Mouse (Mus musculus) left cerebral cortex, adult 8-10 months (tissue): Measurements from ENCODE around the gene Cmah. TPM values are rescaled to one million over a fixed set of nuclear protein-coding genes. Genes with fewer than 3 reads are reported as not detected.

Source experiments
- DNase-seq, 2 experiments: peaks; one replicate each; pipeline ENCODE4 v3.0.0; 2022; ENCODE audit warnings: low spot score in 2 of 2
- total RNA-seq, 4 experiments: library from RNA; stranded (reverse); gene quantifications; 2 replicates each; pipeline ENCODE4 v1.2.4; 2022

Cmah gene
- total RNA-seq, 4 experiments from 2014 or later: 0.70 to 1.3 (median 0.92) TPM

- no peak for DNase-seq
Measured at GRCm38 (mm10) chr13:24416409-24416808, 89.2 kb downstream of the Cmah start.

GRCm38 (mm10) chr13:24418024-24418423 lies 90.8 kb downstream of the Cmah start:
- DNase-seq: no peak

GRCm38 (mm10) chr13:24418814-24419213 lies 91.6 kb downstream of the Cmah start:
- DNase-seq: no peak

GRCm38 (mm10) chr13:24419560-24420250 lies 92.5 kb downstream of the Cmah start:
- no peak for DNase-seq

- no peak for DNase-seq
Measured at GRCm38 (mm10) chr13:24421987-24422386, 94.8 kb downstream of the Cmah start.

- no peak for DNase-seq
Measured at GRCm38 (mm10) chr13:24430215-24430614, 103.0 kb downstream of the Cmah start.

GRCm38 (mm10) chr13:24431593-24431992 lies 104.4 kb downstream of the Cmah start:
- no peak for DNase-seq

GRCm38 (mm10) chr13:24442272-24442671 lies 115.1 kb downstream of the Cmah start:
- DNase-seq: no peak

- DNase-seq: no peak
Measured at GRCm38 (mm10) chr13:24443763-24444347, 116.7 kb downstream of the Cmah start.

GRCm38 (mm10) chr13:24444709-24445108 lies 117.5 kb downstream of the Cmah start:
- DNase-seq: no peak

GRCm38 (mm10) chr13:24445166-24445565 lies 118.0 kb downstream of the Cmah start:
- DNase-seq: no peak

- no peak for DNase-seq
Measured at GRCm38 (mm10) chr13:24446081-24446480, 118.9 kb downstream of the Cmah start.

GRCm38 (mm10) chr13:24447043-24447442 lies 119.8 kb downstream of the Cmah start:
- DNase-seq: no peak

- DNase-seq: no peak
Measured at GRCm38 (mm10) chr13:24448578-24448977, 121.4 kb downstream of the Cmah start.

- no peak for DNase-seq
Measured at GRCm38 (mm10) chr13:24451455-24451854, 124.3 kb downstream of the Cmah start.

- no peak for DNase-seq
Measured at GRCm38 (mm10) chr13:24453737-24454136, 126.5 kb downstream of the Cmah start.

GRCm38 (mm10) chr13:24456385-24456784 lies 129.2 kb downstream of the Cmah start:
- DNase-seq: no peak

- DNase-seq: no peak
Measured at GRCm38 (mm10) chr13:24460517-24460916, 133.3 kb downstream of the Cmah start.

GRCm38 (mm10) chr13:24463767-24464166 lies 136.6 kb downstream of the Cmah start:
- DNase-seq: no peak

GRCm38 (mm10) chr13:24466027-24466426 lies 138.8 kb downstream of the Cmah start:
- no peak for DNase-seq

GRCm38 (mm10) chr13:24467806-24468205 lies 140.6 kb downstream of the Cmah start:
- no peak for DNase-seq

- DNase-seq: no peak
Measured at GRCm38 (mm10) chr13:24477564-24477963, 150.4 kb downstream of the Cmah start.

- no peak for DNase-seq
Measured at GRCm38 (mm10) chr13:24479516-24479915, 152.3 kb downstream of the Cmah start.
